Mouse (Mus musculus): Measurements from ENCODE around the gene Olfr472. TPM values are rescaled to one million over a fixed set of nuclear protein-coding genes. Genes with fewer than 3 reads are reported as not detected.
"Not testable (repeated sequence)": the region's sequence is repeated elsewhere in the genome, so short reads cannot be mapped to it uniquely, and the experiment has no call there.

Gene Olfr472
- polyA plus RNA-seq (2011; ENCODE audit: insufficient read length, low read depth, missing spikeins) = 0.08 TPM in 1 of 2 replicates, not detected in the other

- no peak within 1 kb of the TSS for H3K27ac ChIP-seq (ENCODE audit: insufficient read depth, low read length)
- H3K4me1 ChIP-seq (ENCODE audit: control insufficient read depth, insufficient read depth, low read length) = no peaks in the 10 kb centered on the region
- TF ChIP-seq CTCF (IDR thresholded peaks at IDR 0.05; ENCODE audit: borderline replicate concordance, insufficient read depth, low read length) = no peak
- TF ChIP-seq POLR2A (IDR thresholded peaks at IDR 0.05; ENCODE audit: low read depth, low read length) = no peak
- H3K4me3 ChIP-seq (ENCODE audit: insufficient read depth, low read length) = no peak within 1 kb of the TSS
Measured at GRCm38 (mm10) chr7:107897602-107898001, at the start of gene Olfr472. Gene Olfr472, plus strand, starts transcription at chr7:107897902.

- no peak within 1 kb of the TSS for H3K27ac ChIP-seq (ENCODE audit: insufficient read depth, low read length)
- H3K4me3 ChIP-seq (ENCODE audit: insufficient read depth, low read length) = no peak within 1 kb of the TSS
- no peaks in the 10 kb centered on the region for H3K4me1 ChIP-seq (ENCODE audit: control insufficient read depth, insufficient read depth, low read length)
- TF ChIP-seq CTCF (IDR thresholded peaks at IDR 0.05; ENCODE audit: borderline replicate concordance, insufficient read depth, low read length) = no peak
- TF ChIP-seq POLR2A (IDR thresholded peaks at IDR 0.05; ENCODE audit: low read depth, low read length) = no peak
Measured at GRCm38 (mm10) chr7:107930146-107930545, 32.4 kb downstream of the Olfr472 start, which contains the start of gene Olfr473. Gene Olfr473, plus strand, starts transcription at chr7:107930446.

GRCm38 (mm10) chr7:107952539-107952938 is 54.8 kb downstream of the Olfr472 start:
- H3K4me3 ChIP-seq (ENCODE audit: insufficient read depth, low read length); H3K27ac ChIP-seq (ENCODE audit: insufficient read depth, low read length); H3K4me1 ChIP-seq (ENCODE audit: control insufficient read depth, insufficient read depth, low read length): not testable (repeated sequence)

GRCm38 (mm10) chr7:107954343-107954742 is 56.6 kb downstream of the Olfr472 start, which contains the start of gene Olfr474:
Gene Olfr474, plus strand, starts transcription at chr7:107954643.
- no peak for TF ChIP-seq POLR2A (IDR thresholded peaks at IDR 0.05; ENCODE audit: low read depth, low read length)
- TF ChIP-seq CTCF (IDR thresholded peaks at IDR 0.05; ENCODE audit: borderline replicate concordance, insufficient read depth, low read length) = no peak
- Histone ChIP-seq H3K4me3 (ENCODE audit: insufficient read depth, low read length) (no peak within 1 kb of the TSS), H3K4me1 (ENCODE audit: control insufficient read depth, insufficient read depth, low read length) (no peaks in the 10 kb centered on the region), H3K27ac (ENCODE audit: insufficient read depth, low read length) (no peak within 1 kb of the TSS)

Other genes with a start within 250 kb of the Olfr472 start
- gene Cyb5r2, start 139.9 kb upstream of the Olfr472 start, polyA plus RNA-seq (2011; ENCODE audit: insufficient read length, low read depth, missing spikeins) = 1.8 and 3.3 TPM in 2 replicates
- gene Ovch2, start 96.7 kb upstream of the Olfr472 start, polyA plus RNA-seq (2011; ENCODE audit: insufficient read length, low read depth, missing spikeins) = not detected in 2 replicates
- not detected in 2 replicates for gene Olfr467, start 85.6 kb upstream of the Olfr472 start, polyA plus RNA-seq (2011; ENCODE audit: insufficient read length, low read depth, missing spikeins)
- gene Olfr469, start 72.4 kb upstream of the Olfr472 start, polyA plus RNA-seq (2011; ENCODE audit: insufficient read length, low read depth, missing spikeins) = not detected in 2 replicates
- not detected in 2 replicates for gene Olfr470, start 50.4 kb upstream of the Olfr472 start, polyA plus RNA-seq (2011; ENCODE audit: insufficient read length, low read depth, missing spikeins)
- not detected in 2 replicates for gene Olfr473, start 32.5 kb downstream of the Olfr472 start, polyA plus RNA-seq (2011; ENCODE audit: insufficient read length, low read depth, missing spikeins)
- gene Olfr474, start 56.7 kb downstream of the Olfr472 start, polyA plus RNA-seq (2011; ENCODE audit: insufficient read length, low read depth, missing spikeins) = not detected in 2 replicates
- gene Olfr476, start 66.9 kb downstream of the Olfr472 start, polyA plus RNA-seq (2011; ENCODE audit: insufficient read length, low read depth, missing spikeins) = not detected in 2 replicates
- gene Olfr477, start 88.8 kb downstream of the Olfr472 start, polyA plus RNA-seq (2011; ENCODE audit: insufficient read length, low read depth, missing spikeins) = not detected in 2 replicates
- not detected in 2 replicates for gene Olfr478, start 136.1 kb downstream of the Olfr472 start, polyA plus RNA-seq (2011; ENCODE audit: insufficient read length, low read depth, missing spikeins)
- not detected in 2 replicates for gene Olfr479, start 152.8 kb downstream of the Olfr472 start, polyA plus RNA-seq (2011; ENCODE audit: insufficient read length, low read depth, missing spikeins)
- not detected in 2 replicates for gene Olfr480, start 169.4 kb downstream of the Olfr472 start, polyA plus RNA-seq (2011; ENCODE audit: insufficient read length, low read depth, missing spikeins)
- not detected in 2 replicates for gene Olfr481, start 182.0 kb downstream of the Olfr472 start, polyA plus RNA-seq (2011; ENCODE audit: insufficient read length, low read depth, missing spikeins)
- not detected in 2 replicates for gene Olfr482, start 199.7 kb downstream of the Olfr472 start, polyA plus RNA-seq (2011; ENCODE audit: insufficient read length, low read depth, missing spikeins)
- gene Olfr483, start 202.9 kb downstream of the Olfr472 start, polyA plus RNA-seq (2011; ENCODE audit: insufficient read length, low read depth, missing spikeins) = not detected in 2 replicates
- not detected in 2 replicates for gene Olfr484, start 229.5 kb downstream of the Olfr472 start, polyA plus RNA-seq (2011; ENCODE audit: insufficient read length, low read depth, missing spikeins)

Measured in embryonic fibroblast, embryonic 13.5 days (primary cell).